Mouse (Mus musculus) CH12F3 (cell line): ENCODE data around the gene Chp1.
"Not testable (repeated sequence)": the region's sequence is repeated elsewhere in the genome, so short reads cannot be mapped to it uniquely, and the experiment has no call there.

Experiments used
- in situ Hi-C: fragments of 300-500 bp; cut with MboI; formaldehyde crosslinking; loops from 2 replicates; pipeline ENCODE4 v1.14.3; 2020; ENCODE audit warnings: low sequenced_read_pairs

The Chp1 gene

GRCm38 (mm10) chr2:119561794-119562193 lies 14.3 kb downstream of the Chp1 start:
- in situ Hi-C loops = no loop called here

DNA sequence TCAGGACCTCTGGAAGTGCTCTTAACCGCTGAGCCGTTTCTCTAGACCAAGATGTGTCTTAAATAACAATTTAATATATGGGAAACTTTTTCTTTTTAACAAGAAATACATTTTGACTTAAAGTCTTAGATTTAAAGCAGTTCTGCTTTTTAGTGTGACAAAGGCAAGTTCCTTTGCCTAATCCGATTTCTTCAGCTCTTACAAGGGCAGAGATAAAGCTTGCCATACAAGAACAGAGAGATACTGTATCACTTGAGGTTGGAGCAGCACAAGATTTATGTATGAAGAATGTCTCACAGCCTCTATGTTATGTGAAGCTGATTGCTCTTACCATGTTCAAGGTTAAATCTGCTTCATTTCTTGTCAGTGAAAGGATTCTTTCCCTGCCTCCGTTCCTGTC lies 17.8 kb downstream of the Chp1 start:
- in situ Hi-C loops = no loop called here

GRCm38 (mm10) chr2:119566182-119566855 lies 18.8 kb downstream of the Chp1 start:
- in situ Hi-C loops = no loop called here

DNA sequence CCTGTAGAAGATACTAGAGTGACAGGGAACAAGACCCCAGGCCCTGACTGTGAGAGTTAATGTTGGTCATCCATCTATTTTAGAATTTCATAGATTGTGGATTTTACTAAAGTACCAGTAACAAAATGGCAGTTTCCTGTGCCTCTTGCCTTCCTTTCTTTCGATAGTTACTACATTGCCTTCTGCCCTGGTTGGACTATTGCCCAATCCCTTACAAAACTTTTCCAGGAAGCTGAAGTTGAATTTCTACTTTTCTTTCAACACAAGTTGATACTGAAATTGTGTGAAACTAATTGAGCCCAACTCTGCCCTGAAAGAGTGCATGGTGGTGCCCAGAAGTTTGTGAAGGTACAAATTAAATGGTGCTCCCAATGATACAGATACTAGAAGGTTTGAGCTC lies 25.0 kb downstream of the Chp1 start:
- in situ Hi-C loops = no loop called here

DNA sequence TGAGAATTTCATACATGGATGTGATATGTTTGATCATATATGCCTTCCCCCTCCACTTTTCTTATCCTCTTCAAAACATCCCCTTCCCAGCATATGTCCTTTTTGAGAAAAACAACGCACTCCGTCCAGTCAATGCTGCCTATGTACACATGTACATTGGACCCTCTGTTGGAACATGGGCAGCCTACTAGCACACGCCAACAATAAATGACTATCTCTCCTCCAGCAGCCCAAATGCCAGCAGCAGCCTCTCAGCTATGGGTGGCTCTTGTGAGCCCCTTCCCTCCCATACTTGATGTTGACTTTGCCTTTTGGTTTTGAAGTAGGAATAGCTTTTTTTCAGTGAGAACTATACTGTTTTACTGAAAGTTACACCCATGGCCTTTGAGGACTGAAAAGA lies 34.1 kb downstream of the Chp1 start:
- in situ Hi-C loops = no loop called here

DNA sequence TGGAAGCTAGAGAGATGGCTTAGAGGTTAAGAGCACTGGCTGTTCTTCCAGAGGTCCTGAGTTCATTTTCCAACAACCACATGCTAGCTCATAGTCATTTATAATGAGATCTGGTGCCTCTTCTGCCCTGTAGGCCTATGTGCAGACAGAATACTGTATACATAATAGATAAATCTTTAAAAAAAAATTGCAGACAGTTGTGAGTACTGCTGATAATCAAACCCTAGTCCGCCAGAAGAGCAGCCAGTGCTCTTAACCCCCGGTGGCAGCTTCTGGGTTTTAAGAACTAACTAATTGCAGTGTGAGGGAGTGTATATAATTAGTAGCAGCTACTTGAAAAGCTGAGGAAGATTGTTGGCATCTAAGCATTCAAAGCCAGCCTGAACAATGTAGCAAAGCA lies 35.9 kb downstream of the Chp1 start:
- in situ Hi-C loops = no loop called here

DNA sequence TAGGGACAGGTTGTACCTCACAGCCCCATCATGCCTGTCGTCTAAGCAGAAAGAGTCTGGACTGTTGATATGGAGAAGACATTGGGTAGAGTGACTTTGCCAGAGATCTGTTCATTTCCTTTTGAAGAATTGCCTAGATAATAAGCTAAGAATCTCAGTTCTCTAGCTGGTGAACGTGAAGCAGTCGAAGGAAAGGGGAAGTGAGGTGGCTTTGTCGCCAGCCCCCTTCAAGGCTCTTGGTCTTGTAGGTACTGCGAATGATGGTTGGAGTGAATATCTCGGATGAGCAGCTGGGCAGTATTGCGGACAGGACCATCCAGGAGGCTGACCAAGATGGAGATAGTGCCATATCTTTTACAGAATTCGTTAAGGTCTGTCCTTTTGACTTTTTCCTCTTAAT lies 36.8 kb downstream of the Chp1 start:
- in situ Hi-C loops = no loop called here

- in situ Hi-C loops = loop anchor here (5.0 kb wide), 1 partner anchor 45 kb away; no protein-coding TSS in a partner anchor
Observed at GRCm38 (mm10) chr2:119587383-119587782, 39.9 kb downstream of the Chp1 start.

- in situ Hi-C loops = no loop called here
Observed at GRCm38 (mm10) chr2:119591247-119591646, 43.8 kb downstream of the Chp1 start.

DNA sequence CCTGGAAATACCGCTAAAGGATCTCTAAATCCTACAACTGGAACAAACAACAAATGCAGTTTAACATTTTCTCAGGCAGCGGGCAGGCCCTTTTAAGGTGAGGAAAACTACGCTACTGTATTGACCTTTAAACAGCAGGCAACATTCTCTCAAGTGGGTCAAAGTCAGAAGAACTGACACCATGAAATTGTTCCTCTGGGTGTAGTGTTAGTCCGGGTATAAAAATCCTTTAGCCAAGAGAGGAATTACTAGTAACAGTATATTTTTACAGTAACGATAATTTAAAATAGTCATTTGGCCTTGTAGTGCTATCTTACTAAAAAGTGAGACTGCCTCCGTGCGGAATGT lies 46.2 kb downstream of the Chp1 start:
- in situ Hi-C loops = no loop called here

DNA sequence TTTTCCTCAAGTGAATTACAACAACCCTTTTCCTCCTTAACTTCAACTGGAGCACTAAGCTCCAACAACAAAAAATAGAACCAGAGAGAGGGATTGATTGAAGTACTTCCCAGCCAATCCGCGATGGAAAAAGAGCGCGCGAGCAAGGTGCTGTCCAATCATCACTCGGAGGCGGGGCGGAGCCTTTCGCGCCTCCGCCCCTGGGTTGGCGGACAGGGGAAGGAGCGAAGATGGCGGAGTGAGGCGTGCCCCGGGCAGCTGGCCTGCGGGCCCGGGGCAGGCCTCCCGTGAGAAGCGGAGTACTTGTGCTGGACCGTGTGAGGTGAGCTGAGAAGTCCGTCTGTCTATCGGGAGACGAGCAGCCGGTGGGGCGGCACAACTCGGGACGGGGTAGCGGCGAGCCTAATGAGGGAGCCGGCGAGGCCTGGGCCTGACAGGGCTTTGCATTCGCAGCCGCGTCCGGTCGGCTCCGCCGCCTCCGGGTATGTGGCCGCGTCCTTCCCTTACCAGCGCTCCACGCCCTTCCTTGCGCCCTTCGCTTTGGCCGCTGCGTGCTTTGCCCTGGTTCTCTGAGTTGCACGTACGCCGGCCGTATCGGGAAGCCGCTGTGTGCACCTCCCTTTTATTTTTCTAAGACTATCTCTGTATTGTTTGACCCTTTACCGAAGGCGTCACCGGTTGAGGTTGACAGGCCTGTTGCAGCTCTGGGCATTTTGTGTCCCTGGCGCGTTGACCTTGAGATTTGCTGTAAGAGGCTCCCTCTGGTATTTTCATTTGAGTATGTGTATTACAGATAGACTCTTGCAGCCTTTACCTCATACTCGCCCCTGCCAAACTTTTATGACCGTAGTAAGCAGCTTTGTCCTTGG lies 46.9 kb downstream of the Chp1 start:
- in situ Hi-C loops = no loop called here

DNA sequence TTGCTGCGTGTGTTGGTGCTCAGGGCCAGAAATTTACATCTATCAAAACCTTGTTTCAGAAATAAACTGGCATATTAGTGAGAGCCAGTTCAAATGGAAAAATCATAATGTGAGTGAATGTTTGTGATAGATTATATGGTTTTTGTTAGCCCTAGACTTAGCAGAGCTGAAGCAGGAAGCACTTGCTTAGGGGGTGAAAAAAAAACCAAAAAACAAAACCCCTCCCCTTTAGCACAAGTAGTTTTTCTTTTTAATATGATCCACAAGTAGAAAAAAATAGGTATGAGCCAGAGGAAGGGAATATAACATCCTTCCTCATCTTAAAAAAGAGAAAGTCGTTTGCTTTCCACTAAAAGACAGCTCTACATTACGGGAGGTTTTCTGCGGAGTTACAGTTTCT lies 47.8 kb downstream of the Chp1 start:
- in situ Hi-C loops = no loop called here

- in situ Hi-C loops = no loop called here
Observed at GRCm38 (mm10) chr2:119596781-119597330, 49.4 kb downstream of the Chp1 start.

GRCm38 (mm10) chr2:119601027-119601426 lies 53.5 kb downstream of the Chp1 start:
- in situ Hi-C loops = no loop called here

- in situ Hi-C loops = not testable (repeated sequence)
Observed at GRCm38 (mm10) chr2:119601575-119601974, 54.1 kb downstream of the Chp1 start.

DNA sequence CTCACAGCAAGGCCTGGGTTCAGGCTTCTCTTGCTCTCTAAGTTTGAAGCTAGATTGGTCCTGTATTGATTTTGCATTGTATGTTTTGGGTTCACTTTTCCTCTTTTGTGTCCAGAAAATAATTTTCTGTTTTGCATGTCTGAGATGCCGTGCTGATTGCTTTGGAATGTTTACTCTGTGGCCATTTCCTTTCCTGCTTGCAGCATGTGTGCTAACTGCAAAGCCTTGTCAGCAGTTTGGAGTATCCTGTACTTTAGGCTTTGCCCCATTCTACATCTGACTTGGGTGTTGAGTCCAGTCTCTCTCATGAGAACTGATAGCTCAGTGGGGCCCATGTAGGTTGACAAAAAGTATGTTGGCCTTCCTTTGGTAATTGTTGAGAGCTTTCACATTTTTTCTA lies 55.0 kb downstream of the Chp1 start:
- in situ Hi-C loops = no loop called here

DNA sequence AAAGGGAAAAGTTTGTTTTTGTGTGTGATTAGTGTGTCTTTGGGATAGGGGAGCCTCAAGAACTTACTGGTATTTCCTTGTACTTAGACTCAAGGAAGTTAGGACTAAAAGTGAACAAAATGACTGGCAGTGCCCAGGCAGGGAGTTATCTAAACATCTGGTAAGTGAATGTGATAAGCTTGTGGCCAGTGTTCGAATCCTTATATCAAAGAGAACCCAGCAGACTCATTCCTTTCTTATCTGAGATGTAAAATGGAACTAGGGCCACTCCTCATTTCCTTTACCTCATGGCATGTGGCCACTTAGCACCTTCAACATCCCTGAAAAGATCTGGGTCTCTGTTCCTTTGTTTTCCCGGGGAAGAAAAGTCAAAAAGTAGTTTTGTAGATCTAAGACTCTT lies 56.4 kb downstream of the Chp1 start:
- in situ Hi-C loops = no loop called here

DNA sequence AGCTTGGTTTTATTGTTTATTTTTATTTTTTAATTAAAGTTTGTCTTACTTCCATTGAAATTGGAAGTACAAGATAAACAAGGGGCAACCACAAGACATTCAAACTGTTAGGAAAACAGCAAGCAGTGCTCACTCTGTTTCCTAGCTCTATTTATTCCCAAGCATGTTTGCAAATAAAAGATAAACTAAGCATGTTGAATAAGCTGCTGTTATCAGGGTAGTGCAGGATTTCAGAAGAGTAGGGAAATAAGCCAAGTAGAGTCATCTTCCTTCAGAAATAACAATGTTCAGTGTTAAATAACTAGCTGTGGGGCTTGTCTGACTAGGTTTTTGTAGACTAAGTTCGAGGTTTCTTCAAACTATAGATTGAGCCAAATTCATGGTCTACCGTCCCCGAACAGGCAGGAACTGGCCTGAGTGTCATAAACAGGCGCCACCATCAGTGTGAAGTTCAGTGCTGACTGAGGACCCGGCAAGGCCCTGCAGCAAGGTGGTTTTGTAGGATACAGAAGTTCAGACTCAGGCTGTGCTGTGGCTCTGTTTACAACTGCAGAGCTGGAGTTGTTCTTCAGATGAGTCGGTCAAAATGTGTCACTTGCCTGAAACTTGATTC lies 58.0 kb downstream of the Chp1 start:
- in situ Hi-C loops = no loop called here

DNA sequence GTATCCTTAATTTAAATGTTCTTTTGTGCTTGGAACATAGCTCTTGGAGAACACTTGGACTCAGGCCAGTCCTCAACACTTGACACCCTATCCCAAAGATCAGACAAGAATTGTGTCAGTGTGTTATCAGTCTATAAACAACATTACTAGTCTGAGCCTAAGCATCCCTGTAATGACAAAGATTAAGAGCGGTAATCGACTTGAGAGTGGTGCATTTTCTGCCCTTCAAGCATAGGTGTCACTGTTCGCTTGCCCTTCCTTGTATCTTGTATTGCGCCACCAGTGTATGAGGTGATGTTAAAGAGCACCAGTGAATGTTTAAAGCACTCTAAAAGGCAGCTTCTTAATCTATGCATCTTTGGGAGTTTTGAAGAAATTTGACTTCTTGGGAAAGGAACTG lies 59.5 kb downstream of the Chp1 start:
- in situ Hi-C loops = no loop called here

- in situ Hi-C loops = no loop called here
Observed at GRCm38 (mm10) chr2:119617841-119618198, 70.3 kb downstream of the Chp1 start.

- in situ Hi-C loops = no loop called here
Observed at GRCm38 (mm10) chr2:119618199-119618982, 70.9 kb downstream of the Chp1 start, which contains the start of the genes Nusap1 and Oip5. Gene Nusap1, plus strand, starts transcription at chr2:119618298. Gene Oip5, minus strand, starts transcription at chr2:119618469.
